Mouse (Mus musculus) gastrocnemius, adult 8-10 months (tissue): ENCODE results near the gene Celf2. TPM values are rescaled to one million over a fixed set of nuclear protein-coding genes. Genes with fewer than 3 reads are reported as not detected.

Experiments
- DNase-seq, 2 experiments: peaks; one replicate each; pipeline ENCODE4 v3.0.0; 2022; ENCODE audit warnings: low spot score in 2 of 2
- total RNA-seq, 4 experiments: library from RNA; stranded (reverse); gene quantifications; 2 replicates each; pipeline ENCODE4 v1.2.4; 2022

Celf2 gene
- total RNA-seq, 4 experiments from 2014 or later, result 81.5 to 106 (median 88.0) TPM

GRCm38 (mm10) chr2:7207691-7208504 lies 301.5 kb downstream of the Celf2 start:
- no peak for DNase-seq

- DNase-seq, result no peak
These were observed 315.9 kb downstream of the Celf2 start for GRCm38 (mm10) chr2:7193413-7193812.

GRCm38 (mm10) chr2:7179186-7179585 lies 330.2 kb downstream of the Celf2 start:
- DNase-seq, result no peak

- DNase-seq, result no peak
These were observed 335.9 kb downstream of the Celf2 start for GRCm38 (mm10) chr2:7173271-7174064.

- DNase-seq, result no peak
These were observed 338.2 kb downstream of the Celf2 start for GRCm38 (mm10) chr2:7171087-7171696.

- no peak for DNase-seq
These were observed 343.6 kb downstream of the Celf2 start for GRCm38 (mm10) chr2:7165786-7166185.

GRCm38 (mm10) chr2:7160108-7160507 lies 349.3 kb downstream of the Celf2 start:
- DNase-seq, result no peak

GRCm38 (mm10) chr2:7147303-7147702 lies 362.1 kb downstream of the Celf2 start:
- no peak for DNase-seq

GRCm38 (mm10) chr2:7145541-7146043 lies 363.8 kb downstream of the Celf2 start:
- no peak for DNase-seq

GRCm38 (mm10) chr2:7144871-7145270 lies 364.5 kb downstream of the Celf2 start:
- DNase-seq, result no peak

GRCm38 (mm10) chr2:7123366-7123765 lies 386.0 kb downstream of the Celf2 start:
- DNase-seq, result no peak

GRCm38 (mm10) chr2:7115801-7116200 lies 393.6 kb downstream of the Celf2 start:
- DNase-seq, result no peak

- no peak for DNase-seq
These were observed 394.2 kb downstream of the Celf2 start for GRCm38 (mm10) chr2:7115161-7115560.

- no peak for DNase-seq
These were observed 395.6 kb downstream of the Celf2 start for GRCm38 (mm10) chr2:7113738-7114137.

- DNase-seq, result no peak
These were observed 397.1 kb downstream of the Celf2 start for GRCm38 (mm10) chr2:7112156-7112813.

GRCm38 (mm10) chr2:7093414-7093813 lies 415.9 kb downstream of the Celf2 start:
- no peak for DNase-seq

- no peak for DNase-seq
These were observed 416.7 kb downstream of the Celf2 start for GRCm38 (mm10) chr2:7092641-7093040.

- DNase-seq, result no peak
These were observed 418.9 kb downstream of the Celf2 start for GRCm38 (mm10) chr2:7090496-7090895.

GRCm38 (mm10) chr2:7089069-7089834 lies 420.1 kb downstream of the Celf2 start:
- no peak for DNase-seq

GRCm38 (mm10) chr2:7088536-7088935 lies 420.8 kb downstream of the Celf2 start:
- no peak for DNase-seq

GRCm38 (mm10) chr2:7087480-7087879 lies 421.9 kb downstream of the Celf2 start:
- DNase-seq, result no peak
